Mouse (Mus musculus) embryo, embryonic 9.5 days (tissue): ENCODE results near the gene Cog4.
"Not testable (repeated sequence)": the region's sequence is repeated elsewhere in the genome, so short reads cannot be mapped to it uniquely, and the experiment has no call there.

Experiments
- DNase-seq: peaks from one replicate; pipeline ENCODE4 v3.0.0-alpha.2; 2017; ENCODE audit errors: extremely low spot score

Cog4 gene

DNA sequence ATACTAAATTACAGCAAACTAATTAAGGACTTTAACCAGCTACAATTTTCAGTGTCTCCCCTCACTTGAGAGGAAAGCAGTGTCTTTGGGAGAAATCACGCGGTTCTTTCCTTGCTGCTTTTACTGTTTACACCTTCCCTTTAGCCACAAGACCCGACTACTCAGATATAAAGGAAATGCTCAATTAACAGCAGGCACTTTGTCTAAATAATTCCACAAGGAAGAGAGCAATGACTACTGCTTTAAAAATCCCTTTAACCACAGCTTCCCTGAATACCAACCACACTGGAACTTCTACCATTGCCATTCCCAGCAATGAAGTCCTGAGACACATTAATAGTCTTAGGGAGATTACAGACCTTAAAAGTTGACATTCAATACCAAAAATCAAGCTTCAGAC, 17.9 kb upstream of the Cog4 start:
- DNase-seq, result no peak

DNA sequence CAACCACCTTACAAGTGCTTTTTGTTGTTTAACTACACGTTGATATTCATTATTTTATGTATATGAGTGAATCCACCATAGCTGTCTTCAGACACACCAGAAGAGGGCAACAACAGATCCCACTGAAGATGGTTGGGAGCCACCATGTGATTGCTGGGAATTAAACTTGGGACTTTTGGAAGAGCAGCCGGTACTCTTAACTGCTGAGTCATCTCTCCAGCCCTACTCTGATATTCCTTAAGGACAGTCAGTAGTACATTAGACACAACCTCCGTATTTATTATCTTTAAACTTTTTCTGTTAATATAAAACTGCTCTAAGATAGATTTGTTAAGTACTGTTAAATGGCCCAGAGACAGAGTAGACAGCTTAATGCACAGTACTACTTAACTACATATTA, 14.4 kb upstream of the Cog4 start:
- DNase-seq, result no peak

DNA sequence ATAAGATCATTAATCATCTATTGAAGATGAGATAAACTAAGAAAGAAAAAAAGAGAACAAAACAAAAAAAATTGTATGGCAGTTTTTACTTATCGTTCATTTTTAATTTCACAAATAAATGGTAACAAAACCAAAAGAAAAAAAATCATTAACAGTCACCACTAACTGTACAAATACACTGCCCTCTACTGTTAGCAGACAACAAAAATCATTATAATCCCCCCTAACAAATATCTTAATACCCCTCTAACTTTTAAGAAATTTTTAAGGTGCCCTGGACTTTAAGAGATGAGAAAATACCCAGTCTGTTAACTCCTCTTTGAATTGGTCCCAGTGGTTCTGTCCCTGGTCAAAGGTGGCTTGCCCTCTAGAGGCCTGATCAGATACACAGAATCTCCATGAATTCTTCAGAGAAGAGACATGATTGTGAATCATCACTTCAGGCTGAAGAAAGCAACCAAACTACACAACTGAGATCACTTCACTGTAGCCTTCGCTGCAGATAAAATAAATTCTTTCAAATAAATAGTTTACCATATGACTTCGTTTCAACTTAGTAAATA, 4.3 kb upstream of the Cog4 start:
- DNase-seq, result no peak

DNA sequence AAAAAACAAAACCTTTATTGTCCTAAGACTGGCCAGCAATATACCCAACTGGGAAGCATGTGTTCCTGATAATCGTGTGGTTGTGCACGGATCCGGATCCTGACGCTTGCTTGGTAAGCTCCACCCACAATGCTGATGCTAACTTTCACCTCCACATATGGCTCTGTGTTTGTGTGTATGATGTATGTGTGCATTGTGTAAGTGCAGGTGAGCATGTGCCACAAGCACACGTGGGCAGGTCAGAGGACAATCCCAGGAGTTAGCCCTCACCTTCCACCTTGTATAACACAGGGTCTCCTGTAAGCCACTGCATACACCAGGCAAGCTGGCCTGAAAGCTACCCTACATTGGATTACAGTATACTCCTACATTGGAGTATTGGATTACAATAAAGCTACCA, 3.2 kb upstream of the Cog4 start:
- DNase-seq, result no peak

DNA sequence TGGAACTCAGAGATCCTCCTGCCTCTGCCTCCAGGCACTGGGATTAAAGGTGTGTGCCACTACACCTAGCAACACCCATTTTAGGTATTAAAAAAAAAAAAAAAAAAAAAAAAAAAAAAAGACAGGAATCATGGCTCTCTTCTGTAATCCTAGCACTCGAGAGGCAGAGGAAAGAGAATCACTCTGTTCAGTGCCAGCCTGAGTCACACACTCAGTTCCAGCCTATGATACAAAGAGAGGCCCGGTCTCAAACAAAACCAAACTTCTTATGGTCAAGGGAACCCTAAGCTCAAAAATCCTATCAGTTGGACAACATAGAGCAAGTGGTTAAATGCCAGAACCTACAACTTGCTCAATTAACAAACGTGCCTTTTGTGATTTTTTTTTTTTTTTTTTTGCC, 1.5 kb upstream of the Cog4 start:
- no peak for DNase-seq

DNA sequence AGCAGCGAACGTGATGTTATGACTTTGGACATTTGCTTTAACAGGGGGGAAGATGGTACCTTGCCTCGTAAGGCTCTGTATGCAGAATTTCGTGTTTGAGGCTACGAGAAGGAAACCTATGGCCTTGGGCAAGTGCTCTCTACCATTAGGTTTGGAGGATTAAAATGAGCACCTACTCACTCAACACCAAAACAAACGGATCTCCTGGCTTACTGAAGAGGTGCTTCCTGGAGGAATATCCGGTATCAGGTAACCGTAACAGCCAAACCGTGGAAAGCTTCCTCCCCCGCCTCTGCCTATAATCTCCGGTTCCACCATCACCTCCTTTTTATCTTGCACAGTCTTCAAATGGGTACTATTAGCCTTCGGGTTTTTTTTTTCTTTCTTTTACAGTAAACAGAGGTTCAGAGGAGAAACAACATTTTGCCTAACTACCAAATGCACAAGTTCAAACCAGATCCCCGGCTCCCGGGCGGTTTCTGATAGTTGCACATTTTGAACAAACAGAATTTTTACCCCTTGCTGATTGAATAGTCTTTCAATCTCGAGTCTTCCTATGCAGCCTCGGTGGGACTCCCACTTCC, 487 bp upstream of the Cog4 start:
- DNase-seq, result peak; percentile 24

DNA sequence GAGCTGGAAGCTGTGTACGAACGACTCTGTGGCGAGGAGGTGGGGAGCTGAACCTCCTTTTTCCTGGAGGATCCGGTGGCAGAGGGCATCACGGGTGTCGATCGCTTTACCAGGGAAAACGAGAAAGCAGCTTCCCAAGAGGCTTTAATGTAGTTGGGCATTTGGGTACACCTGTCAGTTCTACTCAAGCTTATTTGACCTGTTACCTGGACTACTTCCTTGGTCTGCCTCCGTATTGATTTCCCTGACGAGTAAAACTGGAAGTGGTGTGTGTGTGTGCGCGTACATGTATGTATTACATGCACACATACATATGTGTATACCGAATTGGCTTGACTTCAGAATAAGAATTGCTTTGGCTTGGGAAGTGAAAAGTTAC, 760 bp downstream of the Cog4 start:
- DNase-seq, result no peak

DNA sequence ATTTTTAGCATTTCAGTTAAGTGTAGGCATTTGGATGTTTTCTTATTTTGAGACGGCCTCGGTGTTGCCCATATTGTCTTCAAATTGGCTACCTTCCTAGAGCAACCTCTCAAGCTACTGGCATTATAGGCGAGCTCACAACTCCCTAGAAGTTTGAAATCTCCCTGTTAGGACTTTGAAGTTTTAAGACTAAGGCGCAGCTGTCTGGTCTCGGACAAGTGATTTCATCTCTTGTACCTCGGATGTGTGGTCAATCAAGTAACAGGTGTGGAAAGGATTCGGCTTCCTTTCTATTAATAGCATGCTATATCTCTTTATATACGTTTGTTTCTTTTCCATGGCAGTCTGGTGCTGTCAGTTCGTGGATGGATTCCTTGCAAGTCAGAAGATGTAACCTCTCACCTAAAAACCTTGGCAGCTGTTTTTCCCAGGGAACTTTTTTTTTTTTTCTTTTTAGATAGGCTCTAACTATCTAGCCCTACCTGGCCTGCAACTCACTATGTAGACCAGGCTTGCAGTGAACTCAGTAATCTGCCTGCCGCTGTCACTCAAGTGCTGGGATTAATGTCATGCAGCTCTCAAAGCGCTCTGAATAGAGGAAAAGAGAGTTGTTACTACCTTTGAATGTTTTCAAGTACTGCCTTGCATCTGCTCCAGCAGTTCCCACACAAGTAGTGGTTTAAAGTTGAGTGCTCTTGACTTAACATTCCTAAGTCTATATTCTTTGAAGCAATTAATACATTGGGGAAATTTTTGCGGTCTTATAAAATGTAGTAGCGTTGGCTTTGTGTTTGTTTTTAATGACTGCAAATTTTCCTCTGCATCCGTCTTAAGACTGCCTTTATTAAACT, 1.5 kb downstream of the Cog4 start:
- no peak for DNase-seq

DNA sequence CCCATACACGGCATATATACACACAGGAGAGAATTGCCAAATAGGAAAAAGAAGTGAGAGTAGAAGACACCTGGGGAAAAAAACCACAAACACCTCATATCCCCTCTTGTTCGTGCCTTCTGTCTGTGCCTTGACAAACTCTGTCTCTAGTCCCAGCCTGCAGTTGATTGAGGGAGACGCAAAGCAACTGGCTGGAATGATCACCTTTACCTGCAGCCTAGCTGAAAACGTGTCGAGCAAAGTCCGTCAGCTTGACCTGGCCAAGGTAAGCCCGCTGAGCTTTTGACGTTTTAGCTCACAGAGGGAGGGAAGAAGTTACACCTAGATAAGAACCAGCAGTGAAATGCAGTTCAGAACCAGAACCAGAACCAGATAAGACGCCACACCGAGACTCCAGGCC, 4.8 kb downstream of the Cog4 start:
- DNase-seq, result no peak

DNA sequence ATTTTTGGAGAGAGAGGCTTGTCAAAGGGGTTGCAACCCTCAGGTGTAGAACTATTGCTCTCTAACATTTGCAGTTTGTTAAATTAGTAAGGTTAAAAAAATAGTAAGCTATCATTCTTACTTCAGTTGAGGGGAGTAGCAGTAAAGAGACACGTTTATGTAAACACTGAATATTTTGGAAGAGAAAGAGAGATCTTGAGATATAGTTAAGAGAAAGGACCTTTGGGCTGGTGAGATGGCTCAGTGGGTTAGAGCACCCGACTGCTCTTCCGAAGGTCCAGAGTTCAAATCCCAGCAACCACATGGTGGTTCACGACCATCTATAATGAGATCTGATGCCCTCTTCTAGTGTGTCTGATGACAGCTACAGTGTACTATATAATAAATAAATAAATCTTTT, 9.7 kb downstream of the Cog4 start:
- not testable (repeated sequence) for DNase-seq

DNA sequence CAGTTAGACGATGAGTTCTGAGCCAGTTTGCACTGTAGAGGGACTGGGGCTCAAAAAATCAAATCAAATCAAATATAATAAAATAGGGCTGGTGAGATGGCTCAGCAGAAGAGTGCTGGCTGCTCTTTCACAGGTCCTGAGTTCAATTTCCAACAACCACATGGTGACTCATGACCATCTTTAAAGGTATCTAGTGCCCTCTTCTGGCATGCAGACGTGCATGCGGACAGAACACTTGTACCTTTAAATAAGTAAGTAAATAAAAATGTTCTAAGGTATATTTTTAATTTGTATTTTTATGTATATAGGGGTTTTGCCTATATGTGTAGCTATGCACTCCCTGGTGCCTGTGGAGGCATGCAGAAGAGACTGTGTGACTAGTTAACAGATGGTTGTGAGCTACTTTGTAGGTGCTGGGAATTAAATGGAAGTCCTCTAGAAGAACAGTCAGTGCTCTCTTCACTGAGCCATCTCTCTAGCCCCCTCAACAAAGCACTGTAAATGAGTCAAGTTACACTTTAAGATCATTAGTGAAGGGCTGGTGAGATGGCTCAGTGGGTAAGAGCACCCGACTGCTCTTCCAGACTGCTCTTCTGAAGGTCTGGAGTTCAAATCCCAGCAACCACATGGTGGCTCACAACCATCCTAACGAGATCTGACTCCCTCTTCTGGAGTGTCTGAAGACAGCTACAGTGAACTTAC, 10.5 kb downstream of the Cog4 start:
- DNase-seq, result no peak

DNA sequence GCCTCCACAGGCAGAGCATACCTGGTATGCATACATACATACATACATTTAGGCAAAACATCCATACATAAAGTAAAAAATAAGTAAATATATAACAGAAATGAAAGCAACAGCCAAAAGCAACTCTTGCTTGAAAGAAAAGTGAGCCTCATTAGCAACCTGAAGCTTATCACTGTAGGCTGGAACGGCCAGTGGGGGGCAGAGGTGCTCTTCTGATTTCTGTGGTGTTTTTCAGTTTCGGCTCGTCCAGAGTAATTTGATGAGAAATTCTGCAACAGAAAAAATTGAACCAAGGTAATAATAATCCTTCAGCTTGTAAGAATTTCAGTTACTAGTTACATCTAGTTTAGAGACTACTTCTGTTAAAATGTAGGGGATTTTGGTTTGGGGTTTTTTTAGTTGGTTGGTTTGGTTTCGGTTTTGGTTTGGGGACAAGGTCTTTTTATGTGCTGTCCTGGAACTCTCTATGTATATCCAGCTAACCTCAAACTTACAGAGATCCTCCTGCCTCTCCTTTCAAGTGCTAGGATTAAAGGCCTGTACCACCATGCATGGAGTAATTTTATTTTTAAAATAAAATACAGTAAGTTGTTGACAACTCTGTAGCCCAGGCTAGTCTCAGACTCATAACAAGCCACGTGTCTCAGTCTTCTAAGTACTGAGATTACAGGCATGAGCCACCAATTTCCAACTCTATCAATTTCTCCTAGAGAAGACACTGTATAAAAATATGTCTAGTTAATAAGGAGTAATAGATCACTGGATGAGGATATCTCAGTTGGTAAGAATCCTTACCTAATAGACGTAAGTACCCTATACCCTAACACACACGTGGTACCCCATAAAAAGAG, 13.5 kb downstream of the Cog4 start:
- DNase-seq, result no peak

DNA sequence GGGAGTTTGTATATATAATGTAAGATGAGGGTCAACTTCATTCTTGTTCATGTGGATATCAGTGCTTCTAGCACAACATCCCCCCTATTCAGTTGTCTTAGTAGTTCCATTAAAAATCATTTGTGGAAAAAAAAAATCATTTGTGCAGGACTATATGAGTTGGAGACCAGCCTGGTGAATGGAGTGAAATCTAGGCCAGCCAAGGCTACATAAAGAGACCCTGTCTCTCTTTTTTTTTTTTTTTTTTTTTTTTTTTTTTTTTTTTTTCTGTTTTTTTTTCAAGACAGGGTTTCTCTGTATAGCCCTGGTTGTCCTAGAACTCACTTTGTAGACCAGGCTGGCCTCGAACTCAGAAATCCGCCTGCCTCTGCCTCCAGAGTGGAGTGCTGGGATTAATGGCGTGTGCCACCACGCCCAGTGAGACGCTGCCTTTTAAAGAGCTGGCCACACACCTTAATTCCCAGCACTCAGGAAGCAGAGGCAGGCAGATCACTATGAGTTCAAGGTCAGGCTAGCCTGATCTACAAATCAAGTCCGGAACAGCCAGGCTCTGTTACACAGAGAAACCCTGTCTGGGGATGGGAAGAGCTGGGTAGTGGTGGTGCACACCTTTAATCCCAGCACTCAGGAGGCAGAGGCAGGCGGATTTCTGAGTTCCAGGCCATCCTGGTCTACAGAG, 15.1 kb downstream of the Cog4 start:
- not testable (repeated sequence) for DNase-seq

DNA sequence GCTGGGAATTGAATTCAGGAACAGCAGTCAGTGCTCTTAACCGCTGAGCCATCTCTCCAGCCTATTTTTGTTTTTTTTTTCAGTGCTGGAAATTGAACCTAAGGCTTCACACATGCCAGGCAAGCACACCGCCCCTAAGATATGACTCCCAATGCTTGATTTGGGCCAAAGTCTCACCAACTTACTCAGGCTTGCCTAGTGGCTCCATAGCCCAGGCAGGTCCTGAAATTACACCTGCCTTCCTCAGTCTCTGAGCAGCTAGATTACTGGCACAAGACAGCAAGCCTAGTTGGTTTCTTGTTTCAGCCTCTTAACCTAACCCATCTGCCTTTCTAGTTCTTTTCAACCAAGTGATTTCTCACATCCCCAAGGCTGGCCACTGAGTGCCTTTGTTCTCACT, 24.1 kb downstream of the Cog4 start:
- no peak for DNase-seq

DNA sequence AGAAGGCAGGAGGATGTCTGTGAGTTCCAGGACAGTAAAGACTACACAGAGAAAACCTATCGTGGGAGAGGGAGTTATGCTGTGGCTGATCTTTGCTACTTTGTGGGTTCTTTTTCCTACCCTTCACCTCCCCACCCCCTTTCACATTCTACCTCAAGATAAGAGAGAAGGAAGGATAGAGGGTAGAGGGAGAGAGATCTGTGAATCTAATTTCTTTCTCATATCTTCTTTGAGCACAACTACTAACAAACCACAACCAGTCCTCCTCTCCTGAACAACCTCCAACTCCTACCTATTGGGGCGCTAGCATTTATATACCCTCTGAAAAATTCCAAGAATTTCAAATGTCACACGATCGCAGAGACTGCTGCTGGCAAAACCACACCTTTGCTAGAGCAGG, 31.5 kb downstream of the Cog4 start:
- no peak for DNase-seq

DNA sequence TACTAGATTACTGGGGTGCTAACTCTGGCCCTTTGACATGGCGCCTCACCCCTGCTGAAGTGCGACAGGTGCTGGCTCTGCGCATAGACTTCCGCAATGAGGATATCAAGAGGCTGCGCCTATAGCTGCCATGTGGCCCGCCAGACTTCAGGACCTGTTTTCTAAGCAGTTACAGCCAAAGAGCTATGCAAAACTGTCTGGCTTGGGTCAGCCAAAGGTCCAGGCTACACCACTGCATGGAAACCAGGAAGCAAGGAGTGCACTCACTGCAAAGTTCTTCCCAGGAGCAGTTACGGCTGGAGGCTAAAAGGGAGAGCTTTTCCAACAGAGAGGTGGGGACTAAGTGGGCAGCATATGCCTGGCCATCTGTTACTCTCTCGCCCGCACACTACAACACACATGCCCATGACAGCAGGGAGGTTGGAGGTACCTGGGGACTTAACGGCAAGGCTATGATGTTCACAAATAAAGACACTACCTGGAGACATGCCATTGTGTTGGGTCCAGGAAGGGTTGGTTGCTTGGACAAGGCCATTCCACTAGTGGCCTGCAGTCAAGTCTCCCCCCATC, 35.4 kb downstream of the Cog4 start:
- no peak for DNase-seq

DNA sequence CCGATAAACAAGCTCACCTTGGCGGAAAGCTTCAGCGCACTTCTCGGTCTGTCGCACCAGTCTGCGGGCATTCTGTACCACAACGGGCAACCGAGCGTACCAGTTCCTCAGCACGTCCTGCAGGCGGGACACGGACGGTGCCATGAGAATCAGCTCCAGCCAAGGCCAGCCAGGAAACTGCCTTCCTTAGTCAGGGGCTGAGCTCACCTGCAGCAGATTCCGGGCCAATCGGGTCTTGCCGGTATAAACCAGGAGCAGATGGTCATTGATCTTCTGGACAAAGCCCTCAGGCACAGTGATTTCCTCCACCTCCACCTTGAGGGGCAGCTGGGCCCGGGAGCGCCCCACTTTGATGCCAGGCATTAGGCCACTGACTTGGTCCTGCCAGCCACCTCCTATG, 37.4 kb downstream of the Cog4 start:
- DNase-seq, result no peak

DNA sequence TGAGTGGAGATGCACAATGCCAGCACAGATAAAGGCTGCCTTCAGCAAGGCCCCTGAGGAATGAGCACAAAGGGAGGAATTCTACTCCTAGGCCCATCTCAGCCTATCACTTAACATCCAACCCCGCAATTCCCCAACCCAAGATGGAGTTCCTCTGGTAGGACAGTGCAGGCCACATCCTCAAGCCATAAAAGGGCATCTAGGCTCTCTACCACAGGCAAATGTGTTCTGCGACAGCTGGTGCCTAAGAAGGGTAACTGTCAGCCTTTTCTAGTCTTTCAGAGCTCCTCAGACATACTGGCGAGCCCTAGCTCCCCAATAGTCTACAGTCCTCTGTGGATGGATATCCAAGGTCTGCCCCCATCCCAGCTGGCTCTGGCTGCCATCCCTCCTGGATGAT, 40.2 kb downstream of the Cog4 start:
- no peak for DNase-seq

DNA sequence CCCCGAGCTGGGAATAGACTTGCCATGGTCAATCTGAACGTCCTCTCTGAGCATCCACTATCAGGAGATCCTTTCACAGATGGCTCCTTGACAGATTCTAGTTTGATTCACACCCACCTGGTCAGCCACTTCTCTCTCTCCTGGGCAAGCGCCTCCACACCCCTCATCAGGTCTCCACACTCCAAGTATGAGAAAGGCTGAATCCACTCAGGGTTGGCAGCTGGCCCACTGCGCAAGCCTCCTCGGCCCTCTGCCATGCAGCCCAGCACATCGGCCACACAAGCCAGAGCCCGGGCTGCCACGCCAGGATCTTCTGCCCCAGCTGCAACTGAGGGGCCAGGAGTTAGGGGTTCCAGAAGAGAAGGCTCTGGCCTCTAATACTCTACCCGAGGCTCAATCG, 41.2 kb downstream of the Cog4 start:
- no peak for DNase-seq

DNA sequence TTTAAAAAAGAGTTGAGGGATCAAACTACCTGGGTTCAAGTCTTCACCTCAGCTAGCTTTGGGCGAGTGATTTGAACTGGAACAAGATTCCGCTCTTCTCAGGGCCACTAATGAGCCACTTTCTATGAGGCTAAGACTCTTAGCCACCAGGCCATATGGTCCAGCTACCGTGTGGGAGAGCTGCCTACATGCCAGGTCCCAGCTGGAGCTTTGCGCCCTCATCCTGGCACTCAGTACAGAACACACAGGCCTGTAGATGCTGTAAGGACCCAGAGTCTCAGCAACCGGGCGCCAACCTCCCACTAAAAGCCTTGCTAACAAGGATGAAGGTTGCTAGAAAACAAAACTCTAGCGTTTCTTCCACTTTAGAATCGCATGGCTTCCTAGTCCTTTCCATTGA, 42.0 kb downstream of the Cog4 start:
- no peak for DNase-seq

DNA sequence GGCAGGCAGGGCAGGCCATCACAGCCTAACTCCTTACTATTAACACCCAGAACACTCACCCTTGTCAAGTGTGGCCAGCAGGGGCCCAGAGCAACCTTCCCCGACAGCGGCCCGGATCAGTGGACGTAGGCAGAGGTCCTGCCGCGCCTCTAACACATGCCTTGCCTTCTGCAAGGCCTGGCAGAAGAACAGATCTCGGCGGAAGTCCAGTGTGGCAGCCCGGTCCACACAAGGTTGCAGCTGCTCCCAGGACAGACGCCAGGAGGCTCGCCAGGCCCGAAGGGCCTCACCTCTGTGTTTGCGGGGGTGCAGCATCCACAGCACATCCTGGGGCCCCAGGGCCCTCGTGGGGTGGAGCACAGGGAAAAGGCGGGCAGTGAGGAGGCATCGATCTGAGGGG, 42.5 kb downstream of the Cog4 start:
- no peak for DNase-seq
